Mouse (Mus musculus) spleen, adult 2 months (tissue): ENCODE measurements at regions not wholly inside any gene's neighbourhood (a gene's known extent, or its start where the extent isn't known, plus 50 kb on each side); places are given as distances from the start of the nearest gene placed in this dataset.

Experiments used
- DNase-seq, 2 experiments: peaks; one replicate each; pipeline versions ENCODE4 v3.0.0 to v3.0.0-alpha.2; 2012 to 2021; ENCODE audit warnings: low spot score in 2 of 2, low read depth in 1 of 2
- H3K27ac ChIP-seq: fragments of 200-500 bp; 2 replicates; pipeline ENCODE4 v1.5.1; 2012; ENCODE audit warnings: low read length, inconsistent platforms; ENCODE audit not compliant: insufficient read depth
- H3K27me3 ChIP-seq: fragments of 200-500 bp; 2 replicates; pipeline ENCODE4 v1.6.1; 2012; ENCODE audit warnings: mild to moderate bottlenecking, moderate library complexity, low read length, inconsistent platforms; ENCODE audit not compliant: control insufficient read depth, insufficient read depth
- H3K36me3 ChIP-seq: fragments of 200-500 bp; 2 replicates; pipeline ENCODE4 v1.6.1; 2012; ENCODE audit warnings: mild to moderate bottlenecking, low read length, inconsistent platforms; ENCODE audit not compliant: control insufficient read depth, insufficient read depth
- H3K4me1 ChIP-seq: fragments of 200-500 bp; 2 replicates; pipeline ENCODE4 v1.6.1; 2011; ENCODE audit warnings: inconsistent platforms; ENCODE audit not compliant: control insufficient read depth, insufficient read depth, insufficient read length
- H3K4me3 ChIP-seq: fragments of 200-500 bp; 2 replicates; pipeline ENCODE4 v1.5.1; 2011; ENCODE audit warnings: mild to moderate bottlenecking, inconsistent platforms; ENCODE audit not compliant: insufficient read depth, insufficient read length; ENCODE audit errors: extremely low read depth
- CTCF ChIP-seq: fragments of 200-500 bp; IDR thresholded peaks from 2 replicates; pipeline ENCODE4 v1.5.1; 2011; ENCODE audit warnings: mild to moderate bottlenecking, inconsistent platforms; ENCODE audit not compliant: insufficient read depth, insufficient read length, insufficient replicate concordance; ENCODE audit errors: extremely low read depth
- POLR2A ChIP-seq: fragments of 200-500 bp; IDR thresholded peaks from 2 replicates; pipeline ENCODE4 v1.6.1; 2011; ENCODE audit warnings: low read depth, low read length, inconsistent platforms
- WGBS: fragments of 180-500 bp; shearing (Covaris S2); methylation state at CpG from one replicate; pipeline ENCODE4 v1.1.7; 2018; 5-methylcytosine and 5-hydroxymethylcytosine counted together

- Histone ChIP-seq H3K4me1 (no peaks in the 10 kb centered on the region), H3K36me3 (no peaks in the 10 kb centered on the region), H3K27ac (no peak overlapping the region), H3K27me3 (no peaks in the 10 kb centered on the region), H3K4me3 (no peak overlapping the region)
- TF ChIP-seq POLR2A (no peak), CTCF (no peak)
- no peak for DNase-seq
- WGBS = 88% methylated on average over 11 of the region's 11 CpGs
Measured at GRCm38 (mm10) chr13:47298010-47298409, 175.6 kb downstream of the Rnf144b start.

DNA sequence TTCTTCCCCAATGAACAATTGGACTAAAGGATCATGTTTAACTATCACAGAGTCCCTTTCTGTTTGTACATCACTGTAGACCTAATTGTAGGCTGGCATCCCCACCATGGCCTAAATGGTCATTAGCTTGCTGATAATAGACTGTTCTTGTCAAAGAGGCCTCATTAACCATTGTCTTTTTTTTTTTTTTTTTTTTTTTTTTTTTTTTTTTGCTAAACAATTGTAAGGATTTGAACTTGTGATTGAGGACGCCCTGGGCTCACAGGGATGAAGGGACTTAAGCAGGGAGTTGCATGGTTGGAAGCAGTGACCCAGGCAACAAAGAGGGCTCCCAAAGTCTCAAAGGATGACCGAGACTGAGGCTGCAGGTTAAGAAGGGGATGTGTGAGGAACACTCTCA, 178.0 kb downstream of the Rnf144b start:
- DNase-seq = no peak
- 77% methylated on average over 2 of the region's 2 CpGs for WGBS
- TF ChIP-seq POLR2A (no peak), CTCF (no peak)

GRCm38 (mm10) chr13:47301070-47301469, 178.6 kb downstream of the Rnf144b start:
- Histone ChIP-seq H3K27me3 (no peaks in the 10 kb centered on the region), H3K27ac (no peak overlapping the region), H3K4me1 (no peaks in the 10 kb centered on the region), H3K36me3 (no peaks in the 10 kb centered on the region), H3K4me3 (no peak overlapping the region)
- 63% methylated on average over 3 of the region's 3 CpGs for WGBS
- DNase-seq = no peak
- TF ChIP-seq POLR2A = no peak
- no peak for TF ChIP-seq CTCF

More for the DNA sequence above, 178.0 kb downstream of the Rnf144b start:
- H3K36me3 ChIP-seq = no peaks in the 10 kb centered on the region
- H3K4me3 ChIP-seq = no peak overlapping the region
- no peaks in the 10 kb centered on the region for H3K27me3 ChIP-seq
- H3K27ac ChIP-seq = no peak overlapping the region
- H3K4me1 ChIP-seq = no peaks in the 10 kb centered on the region

GRCm38 (mm10) chr13:47309492-47309891, 187.0 kb downstream of the Rnf144b start:
- Histone ChIP-seq H3K4me3 (no peak overlapping the region), H3K27ac (no peak overlapping the region), H3K36me3 (no peaks in the 10 kb centered on the region), H3K4me1 (no peaks in the 10 kb centered on the region), H3K27me3 (no peaks in the 10 kb centered on the region)
- no peak for DNase-seq
- TF ChIP-seq POLR2A = no peak
- TF ChIP-seq CTCF = no peak
- WGBS = 85% methylated on average over 6 of the region's 6 CpGs

- TF ChIP-seq CTCF = no peak
- no peak for TF ChIP-seq POLR2A
- H3K36me3 ChIP-seq = no peaks in the 10 kb centered on the region
- H3K4me3 ChIP-seq = no peak overlapping the region
- WGBS = 72% methylated on average over 7 of the region's 7 CpGs
- H3K27me3 ChIP-seq = no peaks in the 10 kb centered on the region
- DNase-seq = no peak
- no peak overlapping the region for H3K27ac ChIP-seq
- no peaks in the 10 kb centered on the region for H3K4me1 ChIP-seq
Measured at GRCm38 (mm10) chr13:47310751-47311202, 188.3 kb downstream of the Rnf144b start.

DNA sequence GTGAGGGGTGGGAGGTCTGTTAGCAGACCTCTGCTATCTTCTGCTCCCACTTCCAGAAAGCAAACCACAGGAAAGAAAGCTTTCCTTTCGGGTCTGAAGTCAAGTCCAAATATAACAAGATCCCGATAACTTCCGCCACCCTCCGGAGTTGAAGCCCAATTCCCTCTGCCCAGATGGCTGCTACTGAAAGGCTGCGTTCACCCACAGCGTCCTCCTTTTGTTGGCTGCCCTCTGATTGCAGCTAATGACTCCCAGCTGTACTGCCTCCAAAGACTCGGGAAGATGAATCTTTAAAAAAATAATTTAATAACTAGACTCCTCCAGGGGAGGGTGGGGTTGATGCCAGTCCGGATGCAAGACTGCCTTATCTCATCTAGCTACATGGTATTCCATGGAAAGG, 197.1 kb downstream of the Rnf144b start:
- 50% methylated on average over 8 of the region's 8 CpGs for WGBS
- H3K27me3 ChIP-seq = no peaks in the 10 kb centered on the region
- DNase-seq = no peak
- H3K27ac ChIP-seq = no peak overlapping the region
- H3K36me3 ChIP-seq = no peaks in the 10 kb centered on the region
- TF ChIP-seq POLR2A = no peak
- no peak for TF ChIP-seq CTCF
- H3K4me3 ChIP-seq = no peak overlapping the region
- no peaks in the 10 kb centered on the region for H3K4me1 ChIP-seq

DNA sequence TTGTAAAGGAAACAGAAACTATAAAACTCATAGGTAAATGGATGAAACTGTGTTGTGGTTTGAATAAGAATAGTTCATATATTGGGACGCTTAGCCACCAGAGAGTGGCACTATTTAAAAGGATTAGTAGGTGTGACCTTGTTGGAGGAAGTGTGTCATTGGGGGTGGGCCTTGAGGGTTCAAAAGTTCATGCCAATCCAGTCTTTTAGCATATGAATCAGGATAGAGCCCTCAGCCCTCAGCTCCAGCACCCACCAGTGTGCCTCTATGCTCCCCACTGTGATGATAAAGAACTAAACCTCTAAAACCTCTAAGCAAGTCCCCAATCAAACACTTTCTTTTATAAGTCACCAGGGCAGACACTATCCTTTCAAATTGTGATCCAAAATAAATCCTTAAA, 199.4 kb downstream of the Rnf144b start:
- Histone ChIP-seq H3K4me1 (no peaks in the 10 kb centered on the region), H3K27ac (no peak overlapping the region), H3K36me3 (no peaks in the 10 kb centered on the region), H3K4me3 (no peak overlapping the region), H3K27me3 (no peaks in the 10 kb centered on the region)
- TF ChIP-seq CTCF (no peak), POLR2A (no peak)
- 83% methylated on average over 1 of the region's 1 CpGs for WGBS
- no peak for DNase-seq
